In the genomic region with DNA sequence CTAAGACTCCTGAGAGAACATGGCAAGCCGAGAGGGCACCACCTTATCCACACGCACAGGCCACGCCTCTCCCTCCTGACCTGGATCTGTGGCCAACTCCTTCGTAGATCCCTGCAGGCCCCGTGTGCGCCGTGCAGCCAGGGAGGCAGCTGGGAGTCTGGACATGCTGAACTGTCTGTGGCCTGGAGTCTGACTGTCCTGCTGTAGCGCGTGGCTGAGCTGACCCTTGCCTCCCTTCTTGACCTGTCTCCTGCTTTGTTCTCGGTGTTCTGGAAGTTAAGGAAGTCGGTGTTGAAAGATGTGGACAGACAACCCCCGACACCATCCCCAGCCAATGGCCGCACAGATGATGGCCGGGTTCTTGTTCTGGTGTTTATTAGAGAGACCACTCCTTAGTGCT, we compare ENCODE assay signal across 12 mouse cellular contexts. TPM values are rescaled to one million over a fixed set of nuclear protein-coding genes. Genes with fewer than 3 reads are reported as not detected.
DNase-seq lines count a peak whose midpoint lies in the region; ATAC-seq and TF ChIP-seq lines count a peak whose summit lies in the region.
"Had no signal": no experiment of that assay in that cellular context is flagged by ENCODE, and none has a peak within 500 bp of the region (broad histone marks: within the 10 kb centered on the region; RNA-seq: fewer than 3 reads in every experiment).

No protein-coding gene starts in this region.

- no peaks in the 10 kb centered on the region for H3K36me3 ChIP-seq in intestine, embryonic 15.5 days
- H3K36me3 ChIP-seq in liver, embryonic 12.5 days: no peaks in the 10 kb centered on the region
- H3K36me3 ChIP-seq: neural tube, embryonic 13.5 days had no signal

- H3K27me3 ChIP-seq in intestine, embryonic 15.5 days (replicated peaks): no peaks in the 10 kb centered on the region
- H3K27me3 ChIP-seq in liver, embryonic 12.5 days (replicated peaks): no peaks in the 10 kb centered on the region
- H3K27me3 ChIP-seq: neural tube, embryonic 13.5 days had no signal

- no peak overlapping the region for H3K4me3 ChIP-seq in intestine, embryonic 15.5 days (replicated peaks)
- H3K4me3 ChIP-seq in lung, adult 2 months (replicated peaks; ENCODE audit: extremely low read depth, low read depth, low read length): peak overlapping the region; percentile 13
- no peak overlapping the region for H3K4me3 ChIP-seq in liver, embryonic 12.5 days
- H3K4me3 ChIP-seq: neural tube, embryonic 13.5 days had no signal

- no peaks in the 10 kb centered on the region for H3K9me3 ChIP-seq in intestine, embryonic 15.5 days
- H3K9me3 ChIP-seq in liver, embryonic 12.5 days (replicated peaks): no peaks in the 10 kb centered on the region
- H3K9me3 ChIP-seq: neural tube, embryonic 13.5 days had no signal

- WGBS in intestine, embryonic 15.5 days: 29% methylated on average over 14 of the region's 14 CpGs
- 27% methylated on average over 14 of the region's 14 CpGs for WGBS in lung, adult 2 months
- WGBS in liver, embryonic 12.5 days (ENCODE audit: insufficient replicate concordance): 64% methylated on average over 14 of the region's 14 CpGs

- TF ChIP-seq POLR2A in lung, adult 2 months (IDR thresholded peaks at IDR 0.05; ENCODE audit: borderline replicate concordance, extremely low read depth, low read depth, low read length): 0 out of 2 replicates have a peak, but pooled peaks have one; percentile 6

- TF ChIP-seq CTCF in lung, adult 2 months (IDR thresholded peaks at IDR 0.05; ENCODE audit: insufficient read depth, low read length): no peak

- no peak overlapping the region; the same call in 1 of the 2 replicates for H3K27ac ChIP-seq in intestine, embryonic 15.5 days
- H3K27ac ChIP-seq in liver, embryonic 12.5 days: no peak overlapping the region
- H3K27ac ChIP-seq: hindbrain, postnatal 0 days; neural tube, embryonic 13.5 days had no signal

- DNase-seq in cerebellum, postnatal 10 days: peak; percentile 39 to 47
- no peak for DNase-seq in cerebellum, postnatal 36 days
- peak; percentile 25 for DNase-seq in adrenal gland, postnatal 25 days
- no peak for DNase-seq in lung, adult 2 months
- DNase-seq in gastrocnemius, postnatal 25 days: no peak
- DNase-seq in thymus, postnatal 36 days: no peak
- DNase-seq: B cell, adult 2 months; thymus, postnatal 25 days had no signal

- H3K4me1 ChIP-seq in intestine, embryonic 15.5 days (replicated peaks): 0 out of 2 replicates have a peak, but pooled peaks cover 7% of the 10 kb centered on the region
- peaks cover 5% of the 10 kb centered on the region for H3K4me1 ChIP-seq in lung, adult 2 months (ENCODE audit: control insufficient read depth, insufficient read depth, low read length)
- peaks cover 65% of the 10 kb centered on the region for H3K4me1 ChIP-seq in liver, embryonic 12.5 days

- H3K4me2 ChIP-seq in intestine, embryonic 15.5 days (replicated peaks): no peak overlapping the region
- no peak overlapping the region for H3K4me2 ChIP-seq in liver, embryonic 12.5 days
- H3K4me2 ChIP-seq: neural tube, embryonic 13.5 days had no signal

- no peak overlapping the region for H3K9ac ChIP-seq in intestine, embryonic 15.5 days
- H3K9ac ChIP-seq in liver, embryonic 12.5 days: no peak overlapping the region
- H3K9ac ChIP-seq: neural tube, embryonic 13.5 days had no signal

- peak; percentile 41; the same call in 1 of the 2 replicates for ATAC-seq in intestine, embryonic 15.5 days
- no peak for ATAC-seq in liver, embryonic 12.5 days
- ATAC-seq: hindbrain, postnatal 0 days had no signal

RNA-seq across cellular contexts. Expression of gene Kit, which starts 21.5 kb away (rescaled TPM):
- total RNA-seq in adrenal gland, postnatal 25 days (2021): 5.6 and 10.2 TPM in 2 replicates
- polyA plus RNA-seq in intestine, embryonic 15.5 days (2015; fragmentation: Nextera tagmentation; extraction: Ambion mirVana): 20.7 and 24.3 TPM in 2 replicates
- 98.8 and 99.3 TPM in 2 replicates for polyA plus RNA-seq in lung, adult 2 months (2012; rRNA removed)
- 1 to 10 TPM in 1 of 2 experiments, under 1 TPM in 1; 0.67 to 1.1 TPM for total RNA-seq in gastrocnemius, postnatal 25 days (2021)
- 25.6 and 25.8 TPM in 2 replicates for polyA plus RNA-seq in liver, embryonic 12.5 days (2016; fragmentation: Nextera tagmentation; extraction: Ambion mirVana)

Comparison
In these comparisons a context has a peak if more than half of its experiments do, and no peak if none do; other contexts are left out.
1. DNase-seq: peak in cerebellum, postnatal 10 days (2 of 2) and adrenal gland, postnatal 25 days (single experiment); none in cerebellum, postnatal 36 days (0 of 2), lung, adult 2 months (single experiment), gastrocnemius, postnatal 25 days (single experiment) and thymus, postnatal 36 days (0 of 2).